Mouse (Mus musculus) cerebellum, adult 11-12 months (tissue): ENCODE measurements at regions not wholly inside any gene's neighbourhood (a gene's known extent, or its start where the extent isn't known, plus 50 kb on each side); places are given as distances from the start of the nearest gene placed in this dataset.

Experiments
- DNase-seq: peaks from one replicate; pipeline ENCODE4 v3.0.0; 2022

DNA sequence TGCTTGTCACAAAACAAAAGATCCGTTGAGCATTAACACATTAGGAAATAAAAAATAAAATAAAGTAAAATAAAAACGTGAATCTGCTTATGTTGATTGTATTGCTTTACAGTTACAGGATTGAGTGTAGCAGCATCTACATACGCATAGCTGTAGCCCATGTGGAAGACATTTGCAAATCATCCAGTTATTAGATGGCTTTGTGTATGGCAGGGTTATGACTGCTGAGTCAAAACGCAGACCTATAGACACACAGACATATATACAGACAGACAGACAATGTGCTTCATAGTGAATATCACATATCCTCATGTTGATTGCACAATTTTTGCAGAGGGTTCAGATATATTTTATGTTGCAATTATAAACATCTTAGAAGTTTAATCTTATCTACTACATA is 64.5 kb downstream of the Gm11146 start:
- DNase-seq: no peak

DNA sequence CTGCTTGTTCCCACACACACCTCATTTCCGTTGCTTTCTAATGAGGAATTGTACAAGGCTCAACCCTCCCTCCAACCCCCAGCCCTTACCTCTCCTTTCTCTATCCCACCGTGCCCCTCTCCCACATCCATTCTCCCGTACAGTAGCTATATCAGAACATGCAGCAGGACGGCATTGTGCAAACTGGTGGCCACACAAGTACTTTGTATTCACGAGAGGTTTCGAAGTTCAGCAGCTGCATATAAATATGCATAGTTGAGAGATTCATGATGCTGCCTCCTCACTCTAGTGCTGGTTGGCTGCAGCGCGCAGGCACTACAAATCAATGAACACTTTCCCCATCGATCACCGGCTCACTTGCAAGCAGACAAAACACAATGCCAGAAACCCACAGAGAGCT is 65.1 kb downstream of the Gm11146 start:
- DNase-seq: peak; percentile 12

DNA sequence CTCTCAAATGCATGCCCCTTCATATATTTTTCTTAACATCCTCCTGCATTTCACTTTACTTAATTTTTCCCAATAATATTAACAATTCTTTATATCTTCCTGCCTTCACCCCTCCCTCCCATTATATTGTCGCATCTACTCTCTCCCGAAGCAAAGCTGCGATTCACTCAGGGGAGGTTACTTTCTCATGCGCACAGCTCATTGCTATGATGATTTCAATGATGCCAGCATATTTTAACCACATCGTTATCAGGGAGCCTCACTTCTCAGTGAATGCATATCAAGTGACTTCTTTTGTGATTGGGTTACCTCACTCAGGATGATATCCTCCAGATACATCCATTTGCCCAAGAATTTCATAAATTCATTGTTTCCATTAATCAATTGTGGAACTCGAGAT is 65.6 kb downstream of the Gm11146 start:
- DNase-seq: no peak

DNA sequence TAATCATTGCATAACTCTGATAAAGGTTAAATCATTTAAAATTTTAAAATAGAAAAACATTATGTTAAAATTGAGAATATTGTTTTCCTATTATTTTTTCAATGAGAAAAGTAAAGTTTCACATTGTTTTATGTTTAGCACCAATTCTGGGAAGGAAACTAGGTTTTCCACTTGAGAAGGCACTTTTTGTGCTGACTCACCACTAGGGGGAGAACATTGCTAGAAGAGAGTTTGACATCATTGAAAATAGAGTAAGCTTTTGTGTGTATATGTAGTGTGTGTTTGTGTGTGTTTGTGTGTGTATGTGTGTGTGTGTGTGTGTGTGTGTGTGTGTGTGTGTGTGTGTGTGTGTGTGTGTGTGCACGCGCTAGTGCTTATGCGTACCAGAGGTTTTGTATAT is 66.9 kb downstream of the Gm11146 start:
- DNase-seq: no peak

DNA sequence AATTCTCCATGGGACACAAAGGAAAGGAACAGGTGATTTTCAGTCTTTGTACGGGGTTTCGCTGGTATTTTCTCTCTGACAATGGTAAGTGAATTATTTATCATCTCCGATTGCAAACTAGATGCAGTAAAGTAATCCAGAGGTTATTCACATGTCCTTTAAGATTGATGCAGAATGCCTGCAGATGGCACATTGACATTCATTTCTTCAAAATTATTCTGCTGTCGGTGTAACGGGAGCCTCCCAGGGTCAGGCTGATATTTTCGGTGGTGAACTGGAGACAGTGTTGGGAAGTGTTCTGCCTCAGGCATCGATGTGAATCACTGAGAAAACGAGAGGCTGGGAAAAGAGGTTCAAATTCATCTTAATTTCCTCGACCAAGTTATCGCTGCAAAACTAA is 70.3 kb downstream of the Gm11146 start:
- DNase-seq: no peak

DNA sequence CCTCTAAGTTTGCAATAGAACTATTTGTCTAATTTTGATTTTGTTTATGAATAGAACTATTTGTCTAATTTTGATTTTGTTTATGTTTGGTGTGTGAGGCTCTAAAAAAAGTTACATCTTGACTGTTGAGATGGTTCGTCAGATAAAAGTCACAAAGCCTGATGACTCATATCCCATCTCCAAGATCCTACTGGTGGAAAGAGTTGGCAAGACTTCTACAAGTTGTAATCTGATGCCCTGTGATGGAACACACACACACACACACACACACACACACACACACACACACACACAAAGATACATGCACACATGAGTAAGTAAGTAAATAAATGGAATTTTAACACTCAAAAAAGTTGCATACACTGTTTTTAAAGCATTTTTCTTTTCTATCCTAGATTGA is 73.9 kb downstream of the Gm11146 start:
- no peak for DNase-seq

DNA sequence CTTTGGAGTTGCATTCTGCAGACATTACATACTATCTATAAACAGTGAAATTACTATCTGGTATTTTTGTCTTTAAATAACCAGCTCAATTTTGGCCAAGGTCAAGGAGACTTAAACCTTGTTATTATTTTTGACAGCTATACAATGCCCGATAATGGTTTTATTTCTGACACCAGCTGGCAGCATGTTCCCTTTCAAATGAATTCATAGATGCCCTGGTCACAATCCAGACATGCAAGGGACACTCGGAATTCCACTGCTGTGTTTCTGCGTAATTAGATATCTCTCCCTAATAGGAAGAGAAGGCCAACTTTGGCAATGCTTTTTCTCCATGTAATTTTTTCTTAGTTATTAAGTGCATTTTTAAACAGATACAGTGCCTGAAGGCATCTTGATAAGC is 87.3 kb downstream of the Gm11146 start:
- no peak for DNase-seq

DNA sequence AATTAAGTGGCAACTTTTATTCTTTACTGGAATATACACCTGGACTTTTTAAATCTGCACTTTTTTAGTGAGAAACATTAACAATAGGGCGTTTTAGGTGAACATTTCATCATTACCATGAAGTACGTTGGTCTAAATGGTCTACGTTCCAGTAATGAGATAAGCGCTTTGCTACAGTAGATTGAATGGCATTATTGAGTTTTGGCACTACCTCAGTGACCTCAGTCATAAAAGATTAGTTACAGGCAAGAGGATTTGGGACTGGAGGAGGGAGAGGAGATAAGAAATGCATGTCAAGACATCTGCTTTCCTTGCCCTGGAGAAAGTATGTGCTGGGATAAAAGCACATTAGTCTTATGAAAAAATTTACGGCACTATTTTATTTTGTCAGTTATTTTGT is 98.3 kb downstream of the Gm11146 start:
- no peak for DNase-seq

DNA sequence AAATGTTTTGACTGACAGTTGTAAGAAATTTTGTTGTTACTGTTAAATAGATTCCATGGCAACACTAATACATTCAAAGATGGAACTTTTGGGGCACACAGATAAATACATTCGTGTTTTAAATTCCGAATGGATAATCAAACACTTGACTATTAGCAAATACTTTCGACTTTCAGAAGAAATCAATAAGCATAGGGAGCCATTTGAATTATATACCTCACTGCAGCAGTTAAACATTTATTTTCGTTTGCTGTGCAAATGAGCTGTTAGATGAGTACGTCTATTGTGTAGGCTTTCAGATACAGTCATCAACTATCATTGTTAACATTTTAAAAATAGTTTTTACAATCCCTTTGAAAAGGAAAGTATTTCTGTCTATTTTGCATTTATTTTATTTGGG is 99.0 kb downstream of the Gm11146 start:
- no peak for DNase-seq

DNA sequence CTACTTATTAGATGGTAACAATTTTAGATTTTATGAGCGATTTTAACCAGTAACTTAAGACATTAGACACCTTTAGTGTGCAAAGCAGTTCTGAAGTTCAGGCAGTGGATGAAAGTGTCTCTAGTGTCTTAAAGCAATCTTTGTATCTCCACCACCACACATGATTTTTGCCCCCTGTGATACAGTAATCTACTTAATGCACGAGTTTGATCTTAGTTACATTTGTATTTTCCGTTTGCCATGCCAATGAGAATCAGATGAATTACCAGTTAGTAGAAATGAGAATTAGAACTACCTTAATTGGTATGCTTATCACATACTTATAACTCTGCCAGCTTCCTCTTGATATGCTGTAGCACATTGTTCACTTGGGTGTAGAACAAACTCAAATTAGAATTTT is 99.9 kb downstream of the Gm11146 start:
- DNase-seq: no peak

DNA sequence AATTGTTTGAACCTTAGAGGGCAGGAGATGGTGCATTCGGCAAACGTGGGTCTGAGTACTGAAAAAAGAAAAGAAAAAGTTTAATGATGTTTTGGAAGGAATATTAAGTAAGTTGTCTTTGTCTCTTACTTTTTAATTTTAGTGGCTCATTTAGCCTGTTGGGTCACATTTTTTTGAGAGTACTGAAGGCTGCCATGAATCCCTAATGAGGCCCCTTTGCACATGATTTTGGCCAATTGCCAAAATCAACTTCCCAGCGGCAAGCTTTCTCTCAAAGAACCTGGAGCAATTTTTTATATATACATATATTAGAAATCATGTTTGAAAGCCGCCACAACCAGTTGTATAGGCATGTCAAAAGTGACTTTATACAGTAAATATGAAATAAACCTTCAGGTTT is 100.9 kb downstream of the Gm11146 start:
- DNase-seq: no peak

DNA sequence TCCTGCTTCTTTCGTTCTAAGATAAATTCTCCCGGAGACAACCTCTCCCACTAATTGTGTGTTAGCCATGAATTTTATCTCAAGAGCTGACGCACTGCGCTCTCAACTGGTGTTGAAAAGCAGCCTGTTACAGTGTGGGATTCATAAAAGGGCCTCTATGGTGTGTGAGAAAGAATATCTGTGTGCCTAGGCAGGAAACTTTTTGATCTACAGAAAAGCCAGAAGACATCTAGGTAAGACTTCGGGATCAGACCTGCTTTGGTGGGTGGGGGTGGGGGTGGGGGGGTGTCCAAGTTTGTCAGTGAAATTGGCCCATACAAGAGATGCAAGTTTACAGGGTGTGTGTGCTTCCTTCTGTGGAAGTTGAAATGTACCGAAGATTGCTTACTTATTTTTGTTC is 101.5 kb downstream of the Gm11146 start:
- no peak for DNase-seq

DNA sequence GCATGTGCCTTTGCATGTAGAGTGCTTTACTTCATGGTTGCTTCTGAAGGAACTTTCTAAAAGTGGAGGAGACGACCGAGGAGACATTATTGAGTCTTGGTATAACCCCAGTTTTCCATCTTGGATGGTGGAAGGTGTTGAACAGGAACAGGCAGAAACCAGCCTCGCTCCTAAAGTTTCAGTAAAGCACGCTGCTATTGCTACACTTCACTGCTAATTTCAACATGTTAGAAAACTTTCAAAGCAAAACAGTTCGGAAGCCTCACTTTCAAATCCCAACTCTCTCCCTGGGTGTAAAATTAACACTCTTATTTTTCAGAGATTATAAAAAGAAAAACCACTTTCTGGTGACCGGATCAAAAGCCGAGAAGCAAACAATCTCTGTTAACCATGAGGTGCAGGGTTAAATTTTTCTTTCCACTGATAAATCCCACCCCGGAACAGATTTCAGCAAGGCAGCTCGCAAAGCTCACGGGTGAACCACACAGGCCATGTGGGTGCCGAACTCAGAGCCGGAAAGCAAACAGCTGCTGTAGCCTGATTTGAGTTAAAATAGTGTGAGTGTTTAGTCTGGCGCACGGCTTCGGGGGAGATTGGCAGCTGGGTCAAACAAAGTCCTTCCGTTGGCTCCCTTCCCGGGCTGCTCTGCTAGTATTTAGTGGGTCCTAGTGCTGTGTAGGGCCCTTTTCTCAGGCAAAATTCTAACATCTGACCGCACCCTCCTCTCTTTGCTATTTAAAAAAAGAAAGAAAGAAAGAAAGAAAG is 102.2 kb downstream of the Gm11146 start:
- DNase-seq: peak; percentile 27

DNA sequence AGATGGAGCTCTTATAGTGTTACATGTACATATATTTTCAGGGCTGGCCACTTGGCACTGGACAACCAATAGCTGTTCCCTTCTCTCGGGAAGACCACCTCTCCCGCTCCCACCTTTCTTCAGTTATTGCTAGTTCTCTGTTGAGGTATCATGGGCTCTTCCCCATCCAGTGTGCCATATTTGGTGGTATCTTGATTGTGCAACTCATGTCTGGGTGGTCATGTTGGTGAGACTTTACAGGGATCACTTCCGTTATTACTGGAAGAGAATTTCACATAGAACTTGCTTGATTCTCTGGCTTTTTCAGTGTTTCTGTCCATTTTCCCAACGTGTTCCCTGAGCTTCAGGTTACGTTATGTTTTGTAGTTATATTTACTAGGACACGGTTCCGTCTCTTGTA is 106.6 kb downstream of the Gm11146 start:
- DNase-seq: no peak

DNA sequence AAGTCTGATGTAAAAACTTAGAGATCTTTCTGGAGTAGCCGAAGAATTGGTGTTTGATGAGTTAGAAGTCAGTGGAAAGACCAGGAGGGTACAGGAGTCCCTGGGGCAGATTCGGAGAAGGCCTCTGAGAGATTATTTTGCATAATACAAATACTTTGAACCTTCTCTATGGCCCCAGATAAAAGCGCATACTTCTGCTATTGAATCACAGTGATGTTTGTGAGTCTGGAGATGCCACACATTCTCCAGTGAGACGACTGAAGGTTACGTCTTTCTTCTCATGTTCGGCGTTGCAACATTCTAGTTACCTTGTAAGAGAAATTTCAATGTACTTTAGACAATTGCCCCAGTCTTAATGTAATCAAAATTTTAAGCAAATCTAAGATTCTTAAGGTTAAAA is 107.9 kb downstream of the Gm11146 start:
- DNase-seq: no peak

DNA sequence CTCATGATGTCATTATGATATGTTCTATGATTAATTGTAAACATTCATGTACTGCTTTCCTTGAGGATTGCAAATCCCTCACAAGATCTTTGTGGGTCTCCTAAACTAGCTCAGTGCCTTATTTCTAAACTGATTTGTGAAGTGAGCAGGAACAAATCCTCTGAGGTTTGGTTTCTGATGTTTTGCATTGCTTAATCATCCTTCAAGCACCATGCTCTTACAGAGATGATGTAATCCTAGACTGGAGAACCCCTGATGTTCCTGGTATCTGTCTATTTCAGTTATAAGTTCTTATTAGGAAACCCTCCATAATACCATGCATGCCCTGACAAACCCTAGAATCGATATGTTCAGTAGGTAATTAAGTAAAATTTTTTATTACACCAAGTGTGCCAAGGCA is 113.7 kb downstream of the Gm11146 start:
- DNase-seq: no peak

DNA sequence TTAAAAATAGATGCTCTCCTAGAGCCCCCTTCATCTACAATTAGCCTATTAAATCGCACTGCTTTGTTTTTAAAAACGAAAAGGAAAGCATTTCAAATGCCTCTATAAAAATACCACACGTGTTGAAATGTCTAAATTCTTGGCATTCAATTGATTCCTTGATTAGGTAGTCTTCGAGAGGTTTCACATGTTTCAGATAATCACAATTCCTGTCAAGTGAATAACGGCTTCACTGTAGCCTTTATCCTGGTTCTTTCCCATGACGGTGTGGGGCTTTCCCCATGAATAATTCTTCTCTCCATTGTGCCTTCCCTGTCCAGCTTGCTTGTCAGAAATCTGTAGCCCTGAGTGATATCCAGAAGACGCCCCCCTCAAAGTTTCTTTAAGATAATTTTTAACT is 122.1 kb downstream of the Gm11146 start:
- no peak for DNase-seq

DNA sequence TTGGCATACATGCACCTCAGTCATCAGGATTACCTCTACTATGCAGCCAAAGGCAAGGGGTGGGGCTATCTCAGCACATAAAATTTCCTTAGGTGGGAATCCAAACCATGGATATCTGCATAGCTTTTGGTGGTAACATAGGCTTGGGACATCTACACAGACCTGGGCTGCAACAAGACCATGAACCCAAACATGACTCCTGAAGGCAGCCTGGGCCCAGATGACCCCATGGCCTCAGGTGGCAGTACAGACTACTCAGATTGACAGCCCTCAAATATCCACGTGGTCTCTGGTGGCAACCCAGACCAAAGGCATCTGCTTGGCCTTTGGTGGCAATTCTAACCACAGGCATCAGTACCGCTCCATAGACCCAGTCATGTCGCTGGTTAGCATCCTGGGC is 130.0 kb downstream of the Gm11146 start:
- DNase-seq: no peak

DNA sequence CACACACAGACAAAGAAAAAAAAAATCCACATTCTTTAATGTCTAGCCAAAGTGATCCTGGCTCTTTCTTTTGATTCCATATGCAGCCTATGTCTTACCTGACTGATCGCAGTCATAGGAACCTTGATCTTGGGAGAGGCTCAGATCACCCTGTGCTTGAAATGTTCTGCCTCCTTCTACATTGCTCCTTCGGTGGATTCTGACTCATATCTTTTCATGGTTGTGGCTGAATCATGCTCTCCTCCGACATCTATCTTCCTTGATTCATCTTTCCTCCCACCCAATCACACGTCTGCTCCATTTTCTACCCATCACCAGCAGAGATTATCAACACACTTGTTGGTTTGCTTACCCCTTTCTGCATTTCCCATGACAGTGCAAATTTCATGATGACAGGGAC is 132.0 kb downstream of the Gm11146 start:
- no peak for DNase-seq

DNA sequence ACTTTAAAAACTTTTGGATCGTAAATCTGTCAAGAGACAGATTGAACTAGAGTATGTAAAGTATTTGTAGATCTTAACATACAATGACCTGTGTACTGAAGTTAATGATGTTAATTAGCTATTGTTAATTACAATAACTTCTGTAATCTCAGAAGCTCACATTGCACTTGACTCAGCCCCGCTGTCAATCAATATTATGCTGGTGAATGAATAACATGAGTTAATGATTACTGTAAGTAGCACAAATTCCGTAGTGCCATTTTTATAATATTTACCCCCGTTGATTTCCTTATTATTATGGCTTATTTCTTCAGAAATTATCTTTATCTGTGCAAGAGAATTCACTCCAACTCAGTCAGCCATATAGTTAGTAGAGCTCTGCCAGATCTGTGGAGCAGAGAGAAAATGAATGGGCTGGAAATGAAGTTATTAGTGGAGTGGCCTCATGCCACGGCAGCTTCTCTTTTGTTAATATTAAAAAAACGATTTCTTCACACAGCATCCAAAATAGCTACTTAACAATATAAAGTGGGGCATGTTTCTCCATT is 132.5 kb downstream of the Gm11146 start:
- DNase-seq: no peak

DNA sequence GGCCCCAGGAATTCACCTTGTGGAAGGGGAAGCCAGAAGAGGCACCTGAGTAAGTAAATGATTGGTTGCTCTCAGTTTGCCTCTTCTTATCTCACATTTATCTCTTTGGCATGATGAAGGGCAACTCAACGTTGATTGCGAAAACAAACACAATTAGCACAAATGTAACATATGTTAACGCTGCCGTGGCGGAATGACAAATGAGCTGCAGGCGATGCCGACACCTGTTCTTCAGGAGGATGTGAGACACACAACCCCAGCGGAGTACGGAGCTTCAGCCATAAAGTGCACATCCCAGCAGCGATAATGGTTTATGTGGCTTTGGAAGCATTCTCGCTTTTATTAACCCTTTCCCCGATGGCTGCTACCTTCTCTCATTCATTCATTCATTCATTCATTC is 134.7 kb downstream of the Gm11146 start:
- DNase-seq: no peak

DNA sequence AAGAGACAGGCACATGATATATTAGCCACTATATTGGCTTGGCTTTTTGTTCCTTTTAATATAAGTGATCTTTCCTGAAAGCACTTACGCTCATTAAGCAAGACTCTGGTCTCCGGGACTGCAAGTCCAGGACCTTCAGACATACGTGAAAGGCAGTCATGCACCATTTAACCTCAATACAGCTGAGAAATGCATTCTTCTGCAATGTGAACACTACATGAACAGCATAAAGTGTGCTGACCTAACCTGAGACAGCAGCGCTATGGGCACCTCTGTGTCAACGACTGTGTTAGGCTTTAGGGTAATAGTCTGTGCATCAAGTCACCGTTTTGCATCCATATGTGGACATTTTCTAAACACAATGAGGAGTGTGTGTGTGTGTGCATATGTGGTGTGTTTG is 137.3 kb downstream of the Gm11146 start:
- DNase-seq: no peak

DNA sequence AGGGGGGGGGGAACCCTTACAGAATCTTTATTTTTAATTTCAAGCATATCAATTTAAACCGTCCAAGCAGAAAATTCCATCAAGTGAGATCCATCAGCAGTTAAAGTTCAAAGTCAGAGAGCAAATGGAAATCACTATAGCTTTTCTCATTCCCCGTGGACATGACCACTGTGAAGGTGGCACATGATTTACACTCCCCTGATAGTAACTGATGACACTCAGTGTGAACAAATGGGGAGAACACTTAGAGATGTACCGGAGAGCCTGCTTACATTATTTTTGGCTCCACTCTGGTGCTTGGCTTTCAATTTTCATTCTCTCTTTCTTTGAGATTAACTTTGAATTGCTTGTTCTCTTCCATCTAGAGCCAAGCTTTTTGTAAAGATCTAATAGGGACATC is 140.0 kb downstream of the Gm11146 start:
- no peak for DNase-seq

DNA sequence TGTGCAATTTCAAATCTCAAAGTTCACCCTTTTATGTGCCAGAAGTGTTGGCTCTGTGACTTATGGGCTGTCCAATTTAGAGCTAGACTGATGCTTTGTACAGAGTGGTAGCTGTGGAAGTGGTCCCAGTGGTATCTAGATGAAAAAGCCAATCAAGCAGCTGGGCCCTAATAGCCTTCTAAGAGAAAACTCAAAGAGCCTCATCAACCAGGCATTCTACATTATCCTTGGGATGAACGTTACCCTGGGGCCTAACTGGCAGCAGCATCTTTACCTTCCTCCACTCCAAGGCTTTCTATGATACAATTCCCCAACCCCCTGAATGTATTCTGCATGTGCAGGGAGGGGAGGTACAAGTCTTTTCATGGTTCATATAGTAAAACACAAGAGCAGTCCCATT is 140.4 kb downstream of the Gm11146 start:
- DNase-seq: no peak

DNA sequence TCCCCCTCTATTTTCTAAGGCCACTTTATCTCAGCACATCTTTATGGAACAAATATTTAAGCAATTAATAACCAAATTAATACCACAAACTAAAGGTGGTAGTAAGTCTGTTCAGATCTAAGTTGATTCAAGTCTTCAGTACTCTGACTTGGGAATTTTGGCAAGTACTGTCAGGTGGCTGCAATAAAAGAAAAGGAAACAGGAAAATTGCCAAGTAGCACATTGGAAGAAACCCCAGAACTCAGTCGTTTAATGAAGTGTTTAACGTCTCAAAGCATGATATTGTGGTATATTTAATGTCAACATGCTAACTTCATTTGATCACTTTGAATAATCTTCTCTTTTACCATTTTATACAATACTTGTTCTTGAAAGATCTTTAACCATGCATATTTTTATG is 142.2 kb downstream of the Gm11146 start:
- DNase-seq: no peak
